Mouse (Mus musculus): ENCODE results near the gene Rufy2.
"Not testable (repeated sequence)": the region's sequence is repeated elsewhere in the genome, so short reads cannot be mapped to it uniquely, and the experiment has no call there.

The Rufy2 gene

GRCm38 (mm10) chr10:63052011-63052410 lies 72.0 kb downstream of the Rufy2 start:
- DNase-seq (ENCODE audit: low spot score), result no peak

GRCm38 (mm10) chr10:63053007-63053406 lies 73.0 kb downstream of the Rufy2 start:
- no peak for DNase-seq (ENCODE audit: low spot score)

- not testable (repeated sequence) for DNase-seq (ENCODE audit: low spot score)
Measured at GRCm38 (mm10) chr10:63054071-63054470, 74.0 kb downstream of the Rufy2 start.

- no peak for DNase-seq (ENCODE audit: low spot score)
Measured at GRCm38 (mm10) chr10:63054586-63054985, 74.6 kb downstream of the Rufy2 start.

- DNase-seq (ENCODE audit: low spot score), result no peak
Measured at GRCm38 (mm10) chr10:63056966-63057750, 77.1 kb downstream of the Rufy2 start.

- no peak for DNase-seq (ENCODE audit: low spot score)
Measured at GRCm38 (mm10) chr10:63059862-63060261, 79.8 kb downstream of the Rufy2 start, which contains the start of gene Pbld1. Gene Pbld1, plus strand, starts transcription at chr10:63060162.

- no peak for DNase-seq (ENCODE audit: low spot score)
Measured at GRCm38 (mm10) chr10:63060406-63060805, 80.4 kb downstream of the Rufy2 start.

- DNase-seq (ENCODE audit: low spot score), result no peak
Measured at GRCm38 (mm10) chr10:63061266-63061665, 81.2 kb downstream of the Rufy2 start.

GRCm38 (mm10) chr10:63062696-63063095 lies 82.7 kb downstream of the Rufy2 start:
- no peak for DNase-seq (ENCODE audit: low spot score)

- no peak for DNase-seq (ENCODE audit: low spot score)
Measured at GRCm38 (mm10) chr10:63063365-63063764, 83.3 kb downstream of the Rufy2 start.

- no peak for DNase-seq (ENCODE audit: low spot score)
Measured at GRCm38 (mm10) chr10:63064516-63064915, 84.5 kb downstream of the Rufy2 start.

GRCm38 (mm10) chr10:63065561-63065960 lies 85.5 kb downstream of the Rufy2 start:
- DNase-seq (ENCODE audit: low spot score), result no peak

- DNase-seq (ENCODE audit: low spot score), result no peak
Measured at GRCm38 (mm10) chr10:63065988-63066387, 86.0 kb downstream of the Rufy2 start.

Measured in urinary bladder, postnatal 10 days (tissue).